Mouse (Mus musculus) myocyte (in vitro differentiated cells): Measurements from ENCODE around the gene Cbarp.

ENCODE experiments used
- CEBPB ChIP-seq: IDR thresholded peaks from 2 replicates; pipeline ENCODE4 v1.6.1; 2011; ENCODE audit warnings: mild to moderate bottlenecking, moderate library complexity; ENCODE audit not compliant: poor library complexity, insufficient read depth, severe bottlenecking
- E2F4 ChIP-seq: IDR thresholded peaks from one replicate; pipeline ENCODE4 v1.6.1; 2011; ENCODE audit warnings: mild to moderate bottlenecking, control low read depth, moderate library complexity; ENCODE audit not compliant: insufficient read depth
- MAX ChIP-seq: IDR thresholded peaks from one replicate; pipeline ENCODE4 v1.6.1; 2011; ENCODE audit warnings: low read depth, mild to moderate bottlenecking, control low read depth
- MYOG ChIP-seq, 3 experiments: IDR thresholded peaks; one replicate each; pipeline ENCODE4 v1.6.1; 2011; ENCODE audit warnings: control low read depth in 2 of 3, low read depth in 2 of 3, mild to moderate bottlenecking in 2 of 3; ENCODE audit not compliant: insufficient read length in 2 of 3, control insufficient read depth in 1 of 3, insufficient read depth in 1 of 3
- POLR2A ChIP-seq: IDR thresholded peaks from one replicate; pipeline ENCODE4 v1.6.1; 2011; ENCODE audit warnings: low read depth, mild to moderate bottlenecking, control low read depth, moderate library complexity; ENCODE audit not compliant: insufficient read length
- POLR2AphosphoS2 ChIP-seq: IDR thresholded peaks from one replicate; pipeline ENCODE4 v1.6.1; 2011; ENCODE audit warnings: low read depth, control low read depth; ENCODE audit not compliant: insufficient read length
- USF1 ChIP-seq: IDR thresholded peaks from one replicate; pipeline ENCODE4 v1.6.1; 2011; ENCODE audit warnings: low read depth, mild to moderate bottlenecking, control low read depth, moderate library complexity

DNA sequence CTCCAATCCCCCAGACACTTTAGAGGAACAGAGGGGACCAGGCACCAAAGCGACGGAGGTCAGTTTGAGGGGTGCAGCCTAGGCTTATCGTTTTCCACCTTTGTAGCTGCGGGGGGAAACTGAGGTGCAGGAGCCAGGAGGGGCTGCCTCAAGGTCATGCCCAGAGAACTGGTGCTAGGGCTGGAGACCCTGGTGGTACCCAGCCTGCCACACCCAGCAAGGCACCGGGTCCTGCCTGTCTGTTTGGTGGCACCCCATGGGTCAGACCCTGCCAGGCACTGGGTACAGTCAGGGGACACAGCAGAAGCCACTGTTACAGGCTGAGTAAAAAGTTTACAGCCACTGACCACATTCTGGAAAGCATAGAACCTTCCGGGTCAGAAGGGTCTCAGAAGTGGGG, 39.7 kb upstream of the Cbarp start:
- TF ChIP-seq MYOG (IDR thresholded peaks at IDR 0.05; ENCODE audit: control insufficient read depth in 1 of 3, insufficient read depth in 1 of 3, insufficient read length in 2 of 3, low read depth in 2 of 3) = no peak
- no peak for TF ChIP-seq POLR2A
- TF ChIP-seq MAX = no peak
- TF ChIP-seq USF1 = no peak
- TF ChIP-seq CEBPB = no peak
- no peak for TF ChIP-seq E2F4
- no peak for TF ChIP-seq POLR2AphosphoS2
